8 mouse cellular contexts compared by ENCODE assay signal in the genomic region with DNA sequence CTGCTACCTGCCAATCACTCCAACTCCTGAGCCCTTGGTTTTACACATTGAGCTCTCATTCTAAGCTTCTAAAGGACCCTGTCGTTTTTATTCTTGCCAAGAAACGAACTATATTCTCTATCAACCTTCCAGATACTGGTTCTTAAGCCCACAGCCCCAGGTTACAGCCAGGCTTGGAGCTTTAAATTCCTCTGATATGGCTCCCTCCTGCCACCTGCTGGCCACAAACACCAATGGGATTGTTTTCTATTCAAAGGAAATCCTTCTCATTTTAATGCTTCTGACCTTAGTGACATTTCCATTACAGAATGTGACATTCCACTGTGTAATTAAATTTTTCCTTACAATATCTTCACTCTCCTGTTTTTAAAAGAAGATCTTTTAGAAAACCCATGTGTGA. TPM values are rescaled to one million over a fixed set of nuclear protein-coding genes. Genes with fewer than 3 reads are reported as not detected.
A peak's percentile ranks its signal among the peaks of the same experiment; 100 is the strongest.
DNase-seq lines count a peak whose midpoint lies in the region.

No protein-coding gene starts in this region.

- DNase-seq in layer of hippocampus, adult 11-12 months (ENCODE audit: low spot score) = peak; percentile 39
- DNase-seq in layer of hippocampus, adult 9-11 months = no peak
- peak; percentile 23 for DNase-seq in ES-CJ7 (ENCODE audit: low read depth, low spot score)
- peak; percentile 59 for DNase-seq in adrenal gland, postnatal 25 days
- peak; percentile 21 to 42 for DNase-seq in frontal cortex, postnatal 36 days (ENCODE audit: low spot score in 2 of 2)
- DNase-seq in layer of hippocampus, postnatal 36 days = peak; percentile 7 to 23
- peak; percentile 26 for DNase-seq in retina, adult 2 months (ENCODE audit: low read depth, low spot score)
- DNase-seq in ovary, postnatal 14 days (ENCODE audit: low spot score) = no peak

RNA-seq across cellular contexts. Expression of a gene that starts 28.6 kb away (rescaled TPM):
- total RNA-seq in adrenal gland, postnatal 25 days (2021) = 11.8 and 20.1 TPM in 2 replicates
- 10 to 100 TPM; 18.1 TPM for total RNA-seq in layer of hippocampus, postnatal 36 days (2021)

RNA-seq across cellular contexts. Expression of a gene that starts 44.1 kb away (rescaled TPM):
- 20.8 and 22.9 TPM in 2 replicates for total RNA-seq in adrenal gland, postnatal 25 days (2021)
- total RNA-seq in layer of hippocampus, postnatal 36 days (2021) = 10 to 100 TPM; 60.7 to 64.0 TPM

Comparison
In these comparisons a context has a peak if more than half of its experiments do, and no peak if none do; other contexts are left out.
1. DNase-seq: peak in layer of hippocampus, adult 11-12 months (single experiment), ES-CJ7 (single experiment), adrenal gland, postnatal 25 days (single experiment), frontal cortex, postnatal 36 days (2 of 2), layer of hippocampus, postnatal 36 days (2 of 2) and retina, adult 2 months (single experiment); none in layer of hippocampus, adult 9-11 months (single experiment) and ovary, postnatal 14 days (single experiment).